Mouse (Mus musculus): ENCODE data around the gene Ep300. TPM values are rescaled to one million over a fixed set of nuclear protein-coding genes. Genes with fewer than 3 reads are reported as not detected.

The Ep300 gene
- polyA plus RNA-seq, 1 experiment from 2014 or later: 41.7 TPM

- H3K9me3 ChIP-seq (ENCODE audit: control insufficient read depth, low read length): no peaks in the 10 kb centered on the region
- peak overlapping the region; percentile 60 for H3K4me3 ChIP-seq (ENCODE audit: low read depth, low read length)
- peak; percentile 58; the same call in 1 of the 2 replicates for ATAC-seq (ENCODE audit: low FRiP score)
- H3K4me1 ChIP-seq (replicated peaks; ENCODE audit: control insufficient read depth, insufficient read depth, low read length): peaks cover 6% of the 10 kb centered on the region
- H3K4me2 ChIP-seq (replicated peaks; ENCODE audit: low read depth, low read length): peak overlapping the region; percentile 99
- no peaks in the 10 kb centered on the region for H3K36me3 ChIP-seq (ENCODE audit: control insufficient read depth, insufficient read depth, low read length)
- H3K27me3 ChIP-seq (ENCODE audit: control insufficient read depth, insufficient read depth, low read length): peaks cover 35% of the 10 kb centered on the region
- H3K9ac ChIP-seq (ENCODE audit: low read depth, low read length): peak overlapping the region; percentile 71
- no peak overlapping the region for H3K27ac ChIP-seq (ENCODE audit: low read depth, low read length)
- no peak for DNase-seq (ENCODE audit: low spot score)
- 5% methylated on average over 41 of the region's 41 CpGs for WGBS
Observed at GRCm38 (mm10) chr15:81693366-81693966, 108.3 kb downstream of the Ep300 start.

GRCm38 (mm10) chr15:81693967-81694881 is 109.1 kb downstream of the Ep300 start:
- no peaks in the 10 kb centered on the region for H3K36me3 ChIP-seq (ENCODE audit: control insufficient read depth, insufficient read depth, low read length)
- 1% methylated on average over 79 of the region's 107 CpGs for WGBS
- peak overlapping the region; percentile 60 for H3K4me3 ChIP-seq (ENCODE audit: low read depth, low read length)
- H3K27ac ChIP-seq (ENCODE audit: low read depth, low read length): 0 out of 2 replicates have a peak overlapping the region, but pooled peaks have one; percentile 33
- H3K27me3 ChIP-seq (ENCODE audit: control insufficient read depth, insufficient read depth, low read length): peaks cover 35% of the 10 kb centered on the region
- H3K9me3 ChIP-seq (ENCODE audit: control insufficient read depth, low read length): no peaks in the 10 kb centered on the region
- DNase-seq (ENCODE audit: low spot score): peak; percentile 89
- peak overlapping the region; percentile 99 for H3K4me2 ChIP-seq (replicated peaks; ENCODE audit: low read depth, low read length)
- peak overlapping the region; percentile 71 for H3K9ac ChIP-seq (ENCODE audit: low read depth, low read length)
- peak; percentile 83 for ATAC-seq (ENCODE audit: low FRiP score)
- peaks cover 6% of the 10 kb centered on the region for H3K4me1 ChIP-seq (replicated peaks; ENCODE audit: control insufficient read depth, insufficient read depth, low read length)

DNA sequence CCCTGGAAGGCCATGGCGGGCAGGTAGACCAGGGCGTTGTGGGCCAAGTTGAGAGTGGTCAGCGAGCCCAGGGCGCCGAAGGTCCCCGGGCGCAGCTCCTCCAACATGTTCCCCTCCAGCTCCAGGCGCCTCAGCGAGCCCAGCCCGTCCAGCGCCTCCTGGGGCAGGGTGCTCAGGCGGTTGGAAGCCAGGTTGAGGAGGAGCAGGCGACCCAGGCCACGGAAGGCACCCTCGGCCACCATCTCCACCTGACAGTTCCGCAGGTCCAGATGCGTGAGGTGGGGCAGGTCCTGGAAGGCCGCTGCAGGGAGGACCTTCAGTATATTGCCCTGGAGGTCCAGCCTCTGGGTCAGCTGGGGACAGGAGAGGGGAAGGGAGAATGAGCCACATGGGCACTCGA is 109.7 kb downstream of the Ep300 start:
- peak overlapping the region; percentile 60 for H3K4me3 ChIP-seq (ENCODE audit: low read depth, low read length)
- WGBS: 29% methylated on average over 19 of the region's 19 CpGs
- H3K27me3 ChIP-seq (ENCODE audit: control insufficient read depth, insufficient read depth, low read length): peaks cover 35% of the 10 kb centered on the region
- H3K36me3 ChIP-seq (ENCODE audit: control insufficient read depth, insufficient read depth, low read length): no peaks in the 10 kb centered on the region
- H3K4me1 ChIP-seq (replicated peaks; ENCODE audit: control insufficient read depth, insufficient read depth, low read length): peaks cover 6% of the 10 kb centered on the region
- no peaks in the 10 kb centered on the region for H3K9me3 ChIP-seq (ENCODE audit: control insufficient read depth, low read length)
- ATAC-seq (ENCODE audit: low FRiP score) (no peak), DNase-seq (ENCODE audit: low spot score) (no peak)
- no peak overlapping the region for H3K27ac ChIP-seq (ENCODE audit: low read depth, low read length)
- H3K9ac ChIP-seq (ENCODE audit: low read depth, low read length): peak overlapping the region; percentile 71
- peak overlapping the region; percentile 99 for H3K4me2 ChIP-seq (replicated peaks; ENCODE audit: low read depth, low read length)

GRCm38 (mm10) chr15:81697175-81697574 is 112.0 kb downstream of the Ep300 start, which contains the start of gene Chadl:
Gene Chadl (minus strand): TSS chr15:81697287.
- H3K27me3 ChIP-seq (ENCODE audit: control insufficient read depth, insufficient read depth, low read length): peaks cover 30% of the 10 kb centered on the region
- H3K27ac ChIP-seq (ENCODE audit: low read depth, low read length): no peak within 1 kb of the TSS
- WGBS: 57% methylated on average over 7 of the region's 7 CpGs
- H3K4me2 ChIP-seq (replicated peaks; ENCODE audit: low read depth, low read length): no peak within 1 kb of the TSS
- no peaks in the 10 kb centered on the region for H3K9me3 ChIP-seq (ENCODE audit: control insufficient read depth, low read length)
- ATAC-seq (ENCODE audit: low FRiP score) (no peak), DNase-seq (ENCODE audit: low spot score) (no peak)
- no peak within 1 kb of the TSS for H3K9ac ChIP-seq (ENCODE audit: low read depth, low read length)
- H3K4me3 ChIP-seq (ENCODE audit: low read depth, low read length): no peak within 1 kb of the TSS
- H3K36me3 ChIP-seq (ENCODE audit: control insufficient read depth, insufficient read depth, low read length): no peaks in the 10 kb centered on the region
- peaks cover 6% of the 10 kb centered on the region for H3K4me1 ChIP-seq (replicated peaks; ENCODE audit: control insufficient read depth, insufficient read depth, low read length)

- H3K4me3 ChIP-seq (ENCODE audit: low read depth, low read length): no peak overlapping the region
- peaks cover 6% of the 10 kb centered on the region for H3K4me1 ChIP-seq (replicated peaks; ENCODE audit: control insufficient read depth, insufficient read depth, low read length)
- peaks cover 24% of the 10 kb centered on the region for H3K27me3 ChIP-seq (ENCODE audit: control insufficient read depth, insufficient read depth, low read length)
- no peak overlapping the region for H3K9ac ChIP-seq (ENCODE audit: low read depth, low read length)
- no peaks in the 10 kb centered on the region for H3K36me3 ChIP-seq (ENCODE audit: control insufficient read depth, insufficient read depth, low read length)
- H3K9me3 ChIP-seq (ENCODE audit: control insufficient read depth, low read length): no peaks in the 10 kb centered on the region
- ATAC-seq (ENCODE audit: low FRiP score): no peak
- 56% methylated on average over 3 of the region's 3 CpGs for WGBS
- peak; percentile 55 for DNase-seq (ENCODE audit: low spot score)
- H3K27ac ChIP-seq (ENCODE audit: low read depth, low read length): no peak overlapping the region
- H3K4me2 ChIP-seq (replicated peaks; ENCODE audit: low read depth, low read length): no peak overlapping the region
Observed at GRCm38 (mm10) chr15:81697847-81698246, 112.7 kb downstream of the Ep300 start.

DNA sequence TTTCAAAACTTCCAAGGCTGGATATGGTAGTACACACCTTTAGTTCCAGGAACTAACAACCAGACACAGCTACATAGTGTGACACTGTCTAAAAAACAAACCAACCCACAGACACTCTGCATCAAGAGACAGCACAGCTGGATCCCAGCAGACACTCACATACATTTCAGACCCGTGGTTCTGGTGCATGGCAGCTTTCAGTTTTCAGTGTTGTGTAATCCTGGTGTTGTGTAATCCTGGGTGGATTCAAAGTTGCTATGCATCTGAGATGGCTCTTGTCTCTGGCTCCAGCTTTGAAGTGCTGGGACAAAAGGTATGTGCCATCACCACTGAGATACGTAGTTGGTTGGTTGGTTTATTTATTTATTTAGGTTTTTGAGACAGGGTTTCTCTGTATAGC is 113.4 kb downstream of the Ep300 start:
- 80% methylated on average over 2 of the region's 2 CpGs for WGBS

DNA sequence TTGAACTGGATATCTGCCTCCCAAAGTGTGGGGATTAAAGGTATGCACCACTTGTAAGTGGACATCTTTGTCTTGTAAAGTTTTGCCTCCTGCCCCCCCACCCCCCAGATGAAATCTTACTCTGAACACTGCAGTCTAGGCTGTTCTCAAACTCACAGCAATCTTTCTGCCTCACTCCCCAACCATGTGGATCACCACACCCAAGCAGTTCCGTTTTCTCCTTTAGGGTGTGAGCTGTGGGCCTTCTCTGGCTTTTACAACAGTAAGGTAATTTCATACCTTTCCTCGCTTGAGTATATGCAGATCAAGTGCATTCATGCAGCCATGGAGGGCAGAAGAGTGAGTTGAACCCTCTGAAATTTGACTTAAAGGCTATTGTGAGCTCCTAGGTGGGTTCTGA is 115.0 kb downstream of the Ep300 start:
- 69% methylated on average over 2 of the region's 2 CpGs for WGBS
- no peak overlapping the region for H3K9ac ChIP-seq (ENCODE audit: low read depth, low read length)
- H3K27me3 ChIP-seq (ENCODE audit: control insufficient read depth, insufficient read depth, low read length): peaks cover 4% of the 10 kb centered on the region
- DNase-seq (ENCODE audit: low spot score) (no peak), ATAC-seq (ENCODE audit: low FRiP score) (no peak)
- H3K9me3 ChIP-seq (ENCODE audit: control insufficient read depth, low read length): no peaks in the 10 kb centered on the region
- H3K4me1 ChIP-seq (replicated peaks; ENCODE audit: control insufficient read depth, insufficient read depth, low read length): no peaks in the 10 kb centered on the region
- no peak overlapping the region for H3K27ac ChIP-seq (ENCODE audit: low read depth, low read length)
- H3K4me2 ChIP-seq (replicated peaks; ENCODE audit: low read depth, low read length): no peak overlapping the region
- no peak overlapping the region for H3K4me3 ChIP-seq (ENCODE audit: low read depth, low read length)
- H3K36me3 ChIP-seq (ENCODE audit: control insufficient read depth, insufficient read depth, low read length): peaks cover 3% of the 10 kb centered on the region; the same call in 1 of the 2 replicates

More for the DNA sequence above, 113.4 kb downstream of the Ep300 start:
- Histone ChIP-seq H3K27me3 (ENCODE audit: control insufficient read depth, insufficient read depth, low read length) (peaks cover 17% of the 10 kb centered on the region), H3K4me3 (ENCODE audit: low read depth, low read length) (no peak overlapping the region), H3K9ac (ENCODE audit: low read depth, low read length) (no peak overlapping the region), H3K4me2 (replicated peaks; ENCODE audit: low read depth, low read length) (no peak overlapping the region), H3K9me3 (ENCODE audit: control insufficient read depth, low read length) (no peaks in the 10 kb centered on the region), H3K27ac (ENCODE audit: low read depth, low read length) (no peak overlapping the region), H3K4me1 (replicated peaks; ENCODE audit: control insufficient read depth, insufficient read depth, low read length) (peaks cover 6% of the 10 kb centered on the region), H3K36me3 (ENCODE audit: control insufficient read depth, insufficient read depth, low read length) (no peaks in the 10 kb centered on the region)
- no peak for ATAC-seq (ENCODE audit: low FRiP score)
- no peak for DNase-seq (ENCODE audit: low spot score)

DNA sequence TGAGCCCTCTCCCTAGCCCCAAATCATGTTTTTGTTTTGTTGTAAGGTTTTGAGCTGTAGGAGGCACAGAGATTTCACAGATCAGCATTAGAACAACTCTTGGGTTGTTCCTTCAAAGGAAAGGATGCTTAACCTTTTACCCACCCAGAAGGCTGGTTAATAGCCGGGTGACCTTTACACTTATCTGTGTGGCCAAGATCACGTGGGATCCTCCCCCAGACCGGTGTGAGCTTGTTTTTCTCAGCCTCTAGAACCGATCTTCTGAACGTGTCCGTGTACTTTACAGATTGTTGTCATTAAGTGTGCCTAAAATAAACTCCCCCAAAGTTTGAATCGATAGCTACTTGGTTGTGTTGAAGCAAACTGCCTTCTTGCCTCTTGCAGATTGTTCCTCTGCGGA is 115.5 kb downstream of the Ep300 start:
- H3K27ac ChIP-seq (ENCODE audit: low read depth, low read length): no peak overlapping the region
- 85% methylated on average over 8 of the region's 8 CpGs for WGBS
- DNase-seq (ENCODE audit: low spot score): no peak
- H3K4me1 ChIP-seq (replicated peaks; ENCODE audit: control insufficient read depth, insufficient read depth, low read length): no peaks in the 10 kb centered on the region
- H3K4me3 ChIP-seq (ENCODE audit: low read depth, low read length): no peak overlapping the region
- H3K9ac ChIP-seq (ENCODE audit: low read depth, low read length): no peak overlapping the region
- peaks cover 8% of the 10 kb centered on the region; the same call in 1 of the 2 replicates for H3K36me3 ChIP-seq (ENCODE audit: control insufficient read depth, insufficient read depth, low read length)
- no peaks in the 10 kb centered on the region for H3K9me3 ChIP-seq (ENCODE audit: control insufficient read depth, low read length)
- H3K4me2 ChIP-seq (replicated peaks; ENCODE audit: low read depth, low read length): no peak overlapping the region
- H3K27me3 ChIP-seq (ENCODE audit: control insufficient read depth, insufficient read depth, low read length): 0 out of 2 replicates have a peak, but pooled peaks cover 2% of the 10 kb centered on the region
- no peak for ATAC-seq (ENCODE audit: low FRiP score)
